Mouse (Mus musculus) layer of hippocampus, postnatal 14 days (tissue): ENCODE measurements around the gene Des. TPM values are rescaled to one million over a fixed set of nuclear protein-coding genes. Genes with fewer than 3 reads are reported as not detected.

ENCODE experiments used
- DNase-seq, 2 experiments: peaks; one replicate each; pipeline ENCODE4 v3.0.0; 2021 to 2022; ENCODE audit warnings: low spot score in 2 of 2, mixed read lengths in 1 of 2
- total RNA-seq, 2 experiments: library from RNA; stranded (reverse); gene quantifications; 2 replicates each; pipeline ENCODE4 v1.2.3; 2021

Gene Des
- total RNA-seq, 2 experiments from 2014 or later = 1.6 to 1.8 TPM

- no peak for DNase-seq
Measured at GRCm38 (mm10) chr1:75381482-75382355, 21.6 kb downstream of the Des start.

GRCm38 (mm10) chr1:75382356-75383071, 22.4 kb downstream of the Des start:
- no peak for DNase-seq

- DNase-seq = no peak
Measured at GRCm38 (mm10) chr1:75384470-75385141, 24.5 kb downstream of the Des start.

- no peak for DNase-seq
Measured at GRCm38 (mm10) chr1:75385142-75385730, 25.1 kb downstream of the Des start.

GRCm38 (mm10) chr1:75386149-75386548, 26.0 kb downstream of the Des start:
- no peak for DNase-seq

GRCm38 (mm10) chr1:75387469-75387928, 27.4 kb downstream of the Des start:
- DNase-seq = no peak

- no peak for DNase-seq
Measured at GRCm38 (mm10) chr1:75387929-75388897, 28.1 kb downstream of the Des start.

GRCm38 (mm10) chr1:75388898-75389515, 28.9 kb downstream of the Des start:
- DNase-seq = no peak

GRCm38 (mm10) chr1:75393139-75393538, 33.0 kb downstream of the Des start:
- DNase-seq = peak; percentile 65 to 69

- no peak for DNase-seq
Measured at GRCm38 (mm10) chr1:75393846-75394245, 33.7 kb downstream of the Des start.

- DNase-seq = peak; percentile 49 to 61
Measured at GRCm38 (mm10) chr1:75398761-75399402, 38.8 kb downstream of the Des start.

- DNase-seq = peak; percentile 51 to 60
Measured at GRCm38 (mm10) chr1:75399755-75400492, 39.8 kb downstream of the Des start.

GRCm38 (mm10) chr1:75400493-75401115, 40.5 kb downstream of the Des start:
- DNase-seq = no peak

- no peak for DNase-seq
Measured at GRCm38 (mm10) chr1:75405547-75405946, 45.4 kb downstream of the Des start.

- DNase-seq = no peak
Measured at GRCm38 (mm10) chr1:75406173-75406572, 46.0 kb downstream of the Des start.

GRCm38 (mm10) chr1:75407056-75407455, 46.9 kb downstream of the Des start:
- DNase-seq = no peak

GRCm38 (mm10) chr1:75408210-75408609, 48.1 kb downstream of the Des start:
- no peak for DNase-seq

GRCm38 (mm10) chr1:75409950-75410349, 49.8 kb downstream of the Des start:
- DNase-seq = no peak
